Mouse (Mus musculus): ENCODE results near the gene Tmem167b. TPM values are rescaled to one million over a fixed set of nuclear protein-coding genes. Genes with fewer than 3 reads are reported as not detected.

Tmem167b gene
- polyA plus RNA-seq, 1 experiment from 2014 or later = 41.8 TPM

- DNase-seq (ENCODE audit: low spot score) (no peak), ATAC-seq (no peak)
- Histone ChIP-seq H3K4me1 (ENCODE audit: insufficient read depth, low read depth, low read length) (no peaks in the 10 kb centered on the region; the same call in 1 of the 2 replicates), H3K36me3 (ENCODE audit: insufficient read depth, low read length) (no peaks in the 10 kb centered on the region), H3K27ac (ENCODE audit: low read length) (no peak overlapping the region), H3K4me2 (replicated peaks; ENCODE audit: low read depth, low read length) (no peak overlapping the region), H3K9me3 (ENCODE audit: low read length) (no peaks in the 10 kb centered on the region), H3K4me3 (ENCODE audit: low read depth, low read length) (no peak overlapping the region), H3K9ac (replicated peaks; ENCODE audit: low read depth) (no peak overlapping the region), H3K27me3 (replicated peaks; ENCODE audit: insufficient read depth, low read length) (no peaks in the 10 kb centered on the region)
- TF ChIP-seq EP300 (IDR thresholded peaks at IDR 0.05) = no peak
- TF ChIP-seq CTCF (IDR thresholded peaks at IDR 0.05) = no peak
- WGBS = 78% methylated on average over 1 of the region's 2 CpGs
Measured at GRCm38 (mm10) chr3:108510156-108510555, 52.1 kb downstream of the Tmem167b start.

GRCm38 (mm10) chr3:108508745-108509474 is 53.4 kb downstream of the Tmem167b start:
- TF ChIP-seq CTCF (IDR thresholded peaks at IDR 0.05) (no peak), EP300 (IDR thresholded peaks at IDR 0.05) (no peak)
- DNase-seq (ENCODE audit: low spot score) (no peak), ATAC-seq (no peak)
- Histone ChIP-seq H3K36me3 (ENCODE audit: insufficient read depth, low read length) (no peaks in the 10 kb centered on the region), H3K27me3 (replicated peaks; ENCODE audit: insufficient read depth, low read length) (no peaks in the 10 kb centered on the region), H3K9me3 (ENCODE audit: low read length) (no peaks in the 10 kb centered on the region), H3K4me2 (replicated peaks; ENCODE audit: low read depth, low read length) (no peak overlapping the region), H3K9ac (replicated peaks; ENCODE audit: low read depth) (no peak overlapping the region), H3K27ac (ENCODE audit: low read length) (no peak overlapping the region), H3K4me1 (ENCODE audit: insufficient read depth, low read depth, low read length) (no peaks in the 10 kb centered on the region; the same call in 1 of the 2 replicates), H3K4me3 (ENCODE audit: low read depth, low read length) (no peak overlapping the region)
- WGBS = 68% methylated on average over 4 of the region's 4 CpGs

Small RNA genes within 50 kb of the gene (microRNA-seq; reads per million reads assigned to microRNA genes)
- gene Gm22860 = not detected

Other genes starting within 250 kb of the Tmem167b start
- gene Mybphl, start 197.6 kb downstream of the Tmem167b start, polyA plus RNA-seq (2015; fragmentation: Nextera tagmentation; extraction: Ambion mirVana) = 5.6 and 7.1 TPM in 2 replicates
- gene Psrc1, start 178.6 kb downstream of the Tmem167b start, polyA plus RNA-seq (2015; fragmentation: Nextera tagmentation; extraction: Ambion mirVana) = 2.3 and 3.7 TPM in 2 replicates
- gene Celsr2, start 146.9 kb downstream of the Tmem167b start, polyA plus RNA-seq (2015; fragmentation: Nextera tagmentation; extraction: Ambion mirVana) = 3.4 and 3.8 TPM in 2 replicates
- gene Sars, start 117.3 kb downstream of the Tmem167b start, polyA plus RNA-seq (2015; fragmentation: Nextera tagmentation; extraction: Ambion mirVana) = 81.0 and 81.3 TPM in 2 replicates
- gene 1700013F07Rik, start 28.3 kb downstream of the Tmem167b start, polyA plus RNA-seq (2015; fragmentation: Nextera tagmentation; extraction: Ambion mirVana) = 6.4 and 7.9 TPM in 2 replicates
- gene 5330417C22Rik, start 25.9 kb downstream of the Tmem167b start, polyA plus RNA-seq (2015; fragmentation: Nextera tagmentation; extraction: Ambion mirVana) = 32.4 and 45.7 TPM in 2 replicates
- 41.0 and 45.9 TPM in 2 replicates for gene Taf13, start 9.2 kb upstream of the Tmem167b start, polyA plus RNA-seq (2015; fragmentation: Nextera tagmentation; extraction: Ambion mirVana)
- gene Wdr47, start 28.8 kb upstream of the Tmem167b start, polyA plus RNA-seq (2015; fragmentation: Nextera tagmentation; extraction: Ambion mirVana) = 7.8 and 8.2 TPM in 2 replicates
- 63.6 and 65.2 TPM in 2 replicates for gene Clcc1, start 91.4 kb upstream of the Tmem167b start, polyA plus RNA-seq (2015; fragmentation: Nextera tagmentation; extraction: Ambion mirVana)
- gene Gpsm2, start 159.8 kb upstream of the Tmem167b start, polyA plus RNA-seq (2015; fragmentation: Nextera tagmentation; extraction: Ambion mirVana) = 22.9 and 23.7 TPM in 2 replicates
- gene Aknad1, start 177.2 kb upstream of the Tmem167b start, polyA plus RNA-seq (2015; fragmentation: Nextera tagmentation; extraction: Ambion mirVana) = 0.10 and 0.21 TPM in 2 replicates

All from lung, postnatal 0 days (tissue).